Mouse (Mus musculus): ENCODE measurements around the gene Med13l. TPM values are rescaled to one million over a fixed set of nuclear protein-coding genes. Genes with fewer than 3 reads are reported as not detected.
"Not testable (repeated sequence)": the region's sequence is repeated elsewhere in the genome, so short reads cannot be mapped to it uniquely, and the experiment has no call there.

The Med13l gene
- total RNA-seq, 2 experiments from 2014 or later: 21.5 to 25.6 TPM

DNA sequence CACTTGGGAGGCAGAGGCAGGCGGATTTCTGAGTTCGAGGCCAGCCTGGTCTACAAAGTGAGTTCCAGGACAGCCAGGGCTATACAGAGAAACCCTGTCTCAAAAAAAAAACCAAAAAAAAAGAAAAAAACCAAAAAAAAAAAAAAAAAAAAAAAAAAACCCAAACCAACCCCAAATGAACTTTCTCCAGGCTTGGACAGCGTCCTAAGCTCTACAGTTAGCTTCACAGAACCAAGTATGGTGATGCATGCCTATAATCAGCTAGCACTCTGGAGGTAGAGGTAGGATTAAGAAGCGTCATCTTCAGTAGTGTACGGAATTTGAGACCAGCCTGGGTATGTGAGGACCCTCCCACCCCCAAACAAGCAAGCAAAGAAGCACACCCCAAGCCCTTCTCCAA is 92.6 kb downstream of the Med13l start:
- not testable (repeated sequence) for ATAC-seq (ENCODE audit: poor library complexity, severe bottlenecking)

- no peak for ATAC-seq (ENCODE audit: poor library complexity, severe bottlenecking)
These were observed 94.1 kb downstream of the Med13l start for GRCm38 (mm10) chr5:118654599-118654998.

GRCm38 (mm10) chr5:118655025-118655424 is 94.5 kb downstream of the Med13l start:
- no peak for ATAC-seq (ENCODE audit: poor library complexity, severe bottlenecking)

DNA sequence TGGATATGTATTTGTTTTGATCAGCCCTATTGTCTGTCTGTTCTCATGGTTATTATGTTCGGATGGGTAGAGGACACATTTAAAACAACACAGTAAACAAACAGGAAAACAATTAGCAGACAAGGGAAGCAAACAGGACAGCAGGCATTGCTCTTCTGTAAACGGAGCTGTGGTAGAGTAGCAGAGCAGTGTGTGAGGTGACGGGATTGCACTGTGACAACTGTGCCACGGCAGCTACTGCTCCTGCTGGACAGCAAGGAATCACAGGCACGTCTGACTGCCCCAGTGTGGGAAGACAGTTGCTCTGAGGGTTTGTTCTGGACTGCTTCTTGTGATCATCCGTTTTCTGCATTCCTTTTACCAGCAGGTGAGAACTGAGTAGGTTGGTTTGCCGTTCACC is 94.9 kb downstream of the Med13l start:
- no peak for ATAC-seq (ENCODE audit: poor library complexity, severe bottlenecking)

DNA sequence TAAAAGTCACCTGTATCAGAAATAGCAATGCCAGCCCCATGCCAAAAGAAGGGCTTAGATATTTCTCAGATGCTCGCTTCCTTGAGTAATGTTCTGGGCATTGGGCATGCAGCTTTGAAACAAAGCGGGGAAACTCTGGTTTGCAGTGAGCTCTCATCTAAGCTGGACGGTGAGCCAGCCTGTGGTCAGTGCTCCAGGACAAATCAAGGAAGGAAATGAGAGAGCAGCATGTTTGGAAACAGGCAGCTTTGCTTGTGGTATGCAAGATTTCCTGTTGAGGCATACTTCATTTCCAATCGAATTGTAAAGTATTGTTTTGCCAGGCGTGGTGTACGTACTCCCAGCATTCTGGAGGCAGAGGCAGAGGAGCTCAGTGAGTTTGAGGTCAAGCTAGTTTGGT is 95.5 kb downstream of the Med13l start:
- ATAC-seq (ENCODE audit: poor library complexity, severe bottlenecking): peak; percentile 52

GRCm38 (mm10) chr5:118658256-118658837 is 97.9 kb downstream of the Med13l start:
- ATAC-seq (ENCODE audit: poor library complexity, severe bottlenecking): peak; percentile 65

- no peak for ATAC-seq (ENCODE audit: poor library complexity, severe bottlenecking)
These were observed 99.2 kb downstream of the Med13l start for GRCm38 (mm10) chr5:118659713-118660112.

GRCm38 (mm10) chr5:118661751-118662150 is 101.3 kb downstream of the Med13l start:
- ATAC-seq (ENCODE audit: poor library complexity, severe bottlenecking): no peak

GRCm38 (mm10) chr5:118663999-118664398 is 103.5 kb downstream of the Med13l start:
- peak; percentile 92 for ATAC-seq (ENCODE audit: poor library complexity, severe bottlenecking)

DNA sequence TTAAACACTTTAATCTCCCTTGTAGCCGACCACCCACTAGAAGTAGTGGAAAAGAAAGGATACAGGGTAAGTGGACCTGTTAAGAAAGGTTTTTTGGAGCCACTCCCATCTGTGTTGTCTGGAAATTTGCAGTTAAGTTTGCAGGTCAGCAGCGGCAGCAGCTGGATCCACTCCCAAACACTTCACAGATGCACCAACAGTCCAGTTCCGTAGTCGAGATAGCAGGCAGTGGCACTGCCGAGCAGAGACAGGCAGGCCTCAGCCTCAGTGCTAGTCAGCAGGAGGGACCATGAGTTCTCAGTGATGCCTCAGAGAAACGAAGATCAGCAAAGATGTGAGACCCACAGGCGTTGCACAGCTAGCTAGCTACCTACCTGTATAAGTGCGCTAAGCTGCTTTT is 104.5 kb downstream of the Med13l start:
- ATAC-seq (ENCODE audit: poor library complexity, severe bottlenecking): no peak

GRCm38 (mm10) chr5:118666437-118667207 is 106.1 kb downstream of the Med13l start:
- no peak for ATAC-seq (ENCODE audit: poor library complexity, severe bottlenecking)

- ATAC-seq (ENCODE audit: poor library complexity, severe bottlenecking): no peak
These were observed 107.4 kb downstream of the Med13l start for GRCm38 (mm10) chr5:118667863-118668262.

- no peak for ATAC-seq (ENCODE audit: poor library complexity, severe bottlenecking)
These were observed 108.5 kb downstream of the Med13l start for GRCm38 (mm10) chr5:118668931-118669330.

DNA sequence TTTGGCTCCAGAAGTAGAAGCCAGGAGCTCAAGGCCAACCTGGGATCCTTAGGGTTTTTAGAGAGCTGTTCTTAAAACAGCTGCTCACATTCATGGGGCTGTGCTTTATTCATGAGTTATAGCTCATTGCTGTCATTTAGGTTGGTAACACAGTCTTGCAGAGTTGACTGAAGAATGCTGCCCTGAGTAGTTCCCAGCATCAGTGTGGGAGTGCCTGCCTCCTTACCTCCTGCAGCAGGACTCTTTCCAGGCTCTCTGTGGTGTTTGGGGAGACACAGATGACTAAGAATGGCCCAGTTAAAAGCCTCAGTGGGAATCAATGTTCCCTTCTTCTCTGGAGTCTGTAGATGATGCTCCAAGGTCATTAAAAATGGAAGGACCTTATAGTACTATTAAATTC is 111.6 kb downstream of the Med13l start:
- no peak for ATAC-seq (ENCODE audit: poor library complexity, severe bottlenecking)

GRCm38 (mm10) chr5:118673859-118674258 is 113.4 kb downstream of the Med13l start:
- no peak for ATAC-seq (ENCODE audit: poor library complexity, severe bottlenecking)

GRCm38 (mm10) chr5:118674321-118674720 is 113.8 kb downstream of the Med13l start:
- ATAC-seq (ENCODE audit: poor library complexity, severe bottlenecking): no peak

DNA sequence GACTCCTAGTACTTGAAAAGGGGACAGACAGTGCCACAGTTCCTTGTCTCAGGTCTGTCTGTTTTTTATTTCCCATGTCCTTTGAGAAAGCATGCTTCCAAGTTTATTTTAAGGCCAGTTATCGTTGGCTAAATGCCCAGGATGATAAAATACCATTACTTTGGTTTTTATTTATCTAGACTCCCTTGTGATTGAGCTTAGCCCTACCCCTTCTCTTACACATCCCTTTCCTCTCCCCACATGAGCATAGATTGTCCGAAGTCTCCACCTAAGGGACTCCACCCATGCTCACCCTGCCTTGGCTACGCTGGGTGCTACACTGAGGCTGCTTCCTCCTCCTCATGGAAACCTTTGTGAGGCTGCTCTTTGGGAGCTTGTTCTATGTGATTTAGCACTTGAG is 115.2 kb downstream of the Med13l start:
- no peak for ATAC-seq (ENCODE audit: poor library complexity, severe bottlenecking)

DNA sequence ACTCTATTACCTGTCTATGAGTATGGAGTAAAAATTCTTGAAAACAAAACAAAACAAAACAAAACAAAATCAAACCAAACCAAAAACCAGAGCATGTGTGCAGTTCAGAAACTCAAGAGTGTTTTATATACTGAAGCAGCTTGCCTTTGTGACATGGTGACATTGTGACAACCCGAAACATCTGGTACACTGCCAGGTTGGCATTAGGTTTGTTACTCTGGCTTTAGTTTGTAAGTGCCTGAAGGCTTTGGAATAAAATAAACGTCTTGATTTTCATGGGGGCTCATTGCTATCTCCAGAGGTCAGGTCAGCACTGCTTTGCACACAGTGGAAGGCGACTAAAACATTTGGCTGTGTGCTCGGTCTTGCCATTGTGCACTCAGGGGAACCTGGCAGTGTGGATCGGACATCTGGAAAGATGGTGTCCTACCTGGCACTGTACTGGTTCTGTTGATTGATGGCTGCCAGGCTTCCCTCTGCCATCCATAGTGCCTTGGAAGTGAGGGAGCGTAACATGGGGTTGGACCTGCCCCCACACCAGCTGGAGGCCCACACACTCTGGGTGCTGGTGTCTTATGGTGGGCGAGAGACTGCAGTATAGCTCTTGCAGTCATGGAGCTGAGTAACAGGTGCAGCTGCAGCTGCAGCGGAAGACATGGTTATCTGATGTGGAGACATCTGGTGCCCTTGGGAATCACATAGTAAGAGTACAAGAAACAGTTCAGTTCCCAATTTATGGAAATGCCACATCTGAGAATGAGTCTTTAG is 115.9 kb downstream of the Med13l start:
- no peak for ATAC-seq (ENCODE audit: poor library complexity, severe bottlenecking)

DNA sequence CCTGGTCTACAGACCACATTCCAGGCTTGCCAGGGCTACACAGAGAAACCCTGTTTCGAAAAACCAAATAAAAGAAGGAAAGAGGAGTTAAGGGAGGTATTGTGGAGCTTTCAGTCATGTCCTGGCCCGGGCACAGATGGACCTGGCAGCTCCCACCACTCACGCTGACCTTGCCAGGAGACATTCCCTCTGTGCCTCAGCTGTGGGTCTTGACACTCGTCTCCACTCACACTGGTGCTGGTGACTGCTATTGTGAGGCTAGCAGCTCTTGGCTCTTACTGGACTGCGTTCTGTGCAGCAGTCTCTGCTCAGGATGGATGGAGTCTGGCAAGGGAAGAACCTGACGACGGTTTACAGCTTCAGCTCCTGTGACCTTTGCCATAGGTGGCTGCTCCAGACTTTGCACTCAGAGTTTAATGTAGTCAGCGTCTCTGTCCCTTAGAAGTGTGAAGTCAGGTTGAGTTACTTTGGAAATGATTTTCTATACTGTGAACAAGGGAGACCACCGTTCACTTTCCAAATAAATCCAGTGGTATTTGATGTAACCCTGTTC is 118.9 kb downstream of the Med13l start:
- ATAC-seq (ENCODE audit: poor library complexity, severe bottlenecking): no peak

GRCm38 (mm10) chr5:118680853-118681252 is 120.4 kb downstream of the Med13l start:
- no peak for ATAC-seq (ENCODE audit: poor library complexity, severe bottlenecking)

DNA sequence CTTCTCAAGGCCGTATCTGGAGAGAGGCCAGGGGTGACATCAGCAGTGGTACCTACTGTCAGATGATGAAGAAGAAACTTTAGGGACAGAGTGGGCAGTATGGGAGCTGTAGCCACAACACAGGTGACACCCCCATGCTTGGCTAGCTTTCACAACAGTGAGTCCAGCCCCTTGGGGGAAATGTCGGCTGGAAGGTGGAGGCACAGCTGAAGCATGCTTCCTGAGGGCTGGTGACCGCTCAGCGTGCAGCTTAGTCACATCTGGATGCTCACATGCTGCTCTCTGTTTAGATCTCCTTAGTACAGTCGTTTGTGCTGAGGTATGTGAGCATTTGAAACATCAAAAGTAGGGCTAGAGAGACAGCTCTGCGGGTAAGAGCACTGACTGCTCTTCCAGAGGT is 121.5 kb downstream of the Med13l start:
- no peak for ATAC-seq (ENCODE audit: poor library complexity, severe bottlenecking)

DNA sequence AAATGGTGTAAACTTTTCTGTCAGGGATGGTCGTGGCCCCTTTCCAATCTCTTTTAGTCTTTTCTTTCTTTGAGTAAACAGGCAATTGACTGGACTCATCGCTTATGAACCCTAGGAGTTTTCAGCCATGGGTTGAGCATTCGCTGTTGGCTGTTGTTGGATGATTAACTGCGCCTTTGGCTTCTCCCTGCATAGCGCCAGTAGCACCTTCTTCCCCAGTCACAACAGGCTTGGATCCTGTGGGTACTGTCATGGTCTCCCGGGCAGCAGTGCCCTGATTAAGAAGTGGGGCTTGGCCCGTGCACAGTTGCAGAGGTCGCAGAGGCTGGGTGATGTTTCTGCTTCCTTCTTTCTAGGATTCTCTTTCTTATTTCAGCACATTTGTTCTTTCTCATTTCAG is 124.7 kb downstream of the Med13l start:
- no peak for ATAC-seq (ENCODE audit: poor library complexity, severe bottlenecking)

Measured in megakaryocyte, adult 5-6 weeks (primary cell).